Comparison of ENCODE assay signal across 8 mouse cellular contexts in genomic region chr9:121709898-121710583, GRCm38 (mm10). TPM values are rescaled to one million over a fixed set of nuclear protein-coding genes. Genes with fewer than 3 reads are reported as not detected.
A peak's percentile ranks its signal among the peaks of the same experiment; 100 is the strongest.
DNase-seq lines count a peak whose midpoint lies in the region; ATAC-seq lines count a peak whose summit lies in the region.

TSS of gene Ss18l2 (plus strand) at chr9:121710329.

- peak; percentile 96 to 97 for DNase-seq in B cell, adult 2 months
- peak; percentile 100 for DNase-seq in brain, adult 2 months (ENCODE audit: low read depth, low spot score)
- DNase-seq in heart, embryonic 10.5 days (ENCODE audit: low spot score), result peak; percentile 99
- peak; percentile 99 for DNase-seq in liver
- peak; percentile 97 to 98 for DNase-seq in spleen, postnatal 4 days (ENCODE audit: low spot score in 2 of 2)

- peak within 1 kb of the TSS; percentile 82 for H3K4me2 ChIP-seq in kidney, embryonic 15.5 days

- no peaks in the 10 kb centered on the region for H3K9me3 ChIP-seq in heart, embryonic 10.5 days
- no peaks in the 10 kb centered on the region for H3K9me3 ChIP-seq in kidney, embryonic 15.5 days (replicated peaks)

- peak within 1 kb of the TSS; percentile 86 for H3K4me3 ChIP-seq in heart, embryonic 10.5 days
- H3K4me3 ChIP-seq in kidney, embryonic 15.5 days (replicated peaks), result peak within 1 kb of the TSS; percentile 68

- WGBS in heart, embryonic 10.5 days, result 5% methylated on average over 37 of the region's 37 CpGs
- WGBS in kidney, embryonic 15.5 days, result 4% methylated on average over 37 of the region's 37 CpGs

- H3K27me3 ChIP-seq in heart, embryonic 10.5 days (ENCODE audit: insufficient read depth, poor library complexity, severe bottlenecking), result no peaks in the 10 kb centered on the region; the same call in 1 of the 2 replicates
- no peaks in the 10 kb centered on the region for H3K27me3 ChIP-seq in kidney, embryonic 15.5 days

- peak; percentile 87 for ATAC-seq in erythroblast, adult 5-6 weeks (replicated peaks; ENCODE audit: low FRiP score, poor library complexity, severe bottlenecking)
- ATAC-seq in kidney, embryonic 15.5 days (replicated peaks; ENCODE audit: low FRiP score), result peak; percentile 94
- peak; percentile 97 for ATAC-seq in monocyte, adult 5-6 weeks (replicated peaks; ENCODE audit: insufficient number of reproducible peaks, low FRiP score, low TSS enrichment, poor library complexity, severe bottlenecking)

- peaks cover 19% of the 10 kb centered on the region for H3K36me3 ChIP-seq in heart, embryonic 10.5 days
- peaks cover 15% of the 10 kb centered on the region for H3K36me3 ChIP-seq in kidney, embryonic 15.5 days

- H3K9ac ChIP-seq in kidney, embryonic 15.5 days, result peak within 1 kb of the TSS; percentile 88

- H3K4me1 ChIP-seq in heart, embryonic 10.5 days, result peaks cover 37% of the 10 kb centered on the region
- H3K4me1 ChIP-seq in kidney, embryonic 15.5 days, result peaks cover 47% of the 10 kb centered on the region

- H3K27ac ChIP-seq in heart, embryonic 10.5 days, result peak within 1 kb of the TSS; percentile 95
- H3K27ac ChIP-seq in kidney, embryonic 15.5 days, result peak within 1 kb of the TSS; percentile 95

RNA-seq across cellular contexts. Expression of gene Ss18l2, which starts in this region (rescaled TPM):
- 5.4 and 28.4 TPM in 2 replicates for total RNA-seq in erythroblast, adult 5-6 weeks (2015; ENCODE audit: low replicate concordance)
- total RNA-seq in erythroblast, adult 5-6 weeks (2017; ENCODE audit: low replicate concordance), result 5.5 and 10.0 TPM in 2 replicates
- 115 and 138 TPM in 2 replicates for polyA plus RNA-seq in heart, embryonic 10.5 days (2016; fragmentation: Nextera tagmentation; extraction: Ambion mirVana)
- 113 and 128 TPM in 2 replicates for polyA plus RNA-seq in kidney, embryonic 15.5 days (2015; fragmentation: Nextera tagmentation; extraction: Ambion mirVana)
- 14.6 to 46.7 TPM (median 28.7 TPM) in 3 replicates for total RNA-seq in monocyte, adult 5-6 weeks (2017)

Comparison
In these comparisons a context has a peak if more than half of its experiments do, and no peak if none do; other contexts are left out.
1. Peak in every context shown above with its lines: DNase-seq, ATAC-seq, H3K4me3 ChIP-seq and H3K27ac ChIP-seq.